Mouse (Mus musculus) cerebellum, adult 2 months (tissue): ENCODE results near the gene Donson.

Source experiments
- CTCF ChIP-seq: fragments of 200-500 bp; IDR thresholded peaks from 2 replicates; pipeline ENCODE4 v1.5.1; 2011; ENCODE audit warnings: low read depth, mild to moderate bottlenecking, control low read depth, low read length, moderate library complexity, borderline replicate concordance; ENCODE audit not compliant: insufficient read depth
- POLR2A ChIP-seq: fragments of 200-500 bp; IDR thresholded peaks from 2 replicates; pipeline ENCODE4 v1.6.1; 2011; ENCODE audit warnings: low read length, control low read depth, borderline replicate concordance; ENCODE audit not compliant: insufficient read depth

GRCm38 (mm10) chr16:91680656-91681055 is 7.9 kb downstream of the Donson start:
- no peak for TF ChIP-seq POLR2A
- no peak for TF ChIP-seq CTCF
